Mouse (Mus musculus) stomach, postnatal 0 days (tissue): ENCODE data around the gene Baz1a.

Experiments
- CTCF ChIP-seq: IDR thresholded peaks from 2 replicates; pipeline ENCODE4 v1.5.1; 2016; ENCODE audit warnings: antibody characterized with exemption, low read depth, mild to moderate bottlenecking, moderate library complexity
- EP300 ChIP-seq: optimal IDR thresholded peaks from 2 replicates; pipeline ENCODE3; 2016; ENCODE audit warnings: antibody characterized with exemption

DNA sequence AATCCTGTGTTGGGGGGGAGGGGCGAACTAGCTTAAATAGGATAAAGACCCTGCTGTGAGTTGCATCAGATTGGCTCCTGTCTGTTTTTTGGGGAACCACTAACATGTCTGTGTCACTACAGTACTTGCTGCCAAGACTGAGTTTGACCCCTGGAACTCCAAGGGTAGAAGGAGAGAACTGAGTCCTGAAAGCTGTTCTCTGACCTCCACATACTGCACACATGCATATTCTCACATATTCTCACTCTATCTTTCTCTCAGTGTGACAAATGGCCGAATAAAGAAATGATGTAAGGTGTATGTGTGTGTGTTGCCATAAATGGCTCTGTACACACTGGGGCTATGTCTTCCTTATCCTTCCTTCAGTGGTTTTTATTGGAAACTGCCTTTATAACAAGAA lies 9.1 kb upstream of the Baz1a start:
- TF ChIP-seq CTCF = no peak
- no peak for TF ChIP-seq EP300
